Mouse (Mus musculus): ENCODE measurements at regions not wholly inside any gene's neighbourhood (a gene's known extent, or its start where the extent isn't known, plus 50 kb on each side); places are given as distances from the start of the nearest gene placed in this dataset.

DNA sequence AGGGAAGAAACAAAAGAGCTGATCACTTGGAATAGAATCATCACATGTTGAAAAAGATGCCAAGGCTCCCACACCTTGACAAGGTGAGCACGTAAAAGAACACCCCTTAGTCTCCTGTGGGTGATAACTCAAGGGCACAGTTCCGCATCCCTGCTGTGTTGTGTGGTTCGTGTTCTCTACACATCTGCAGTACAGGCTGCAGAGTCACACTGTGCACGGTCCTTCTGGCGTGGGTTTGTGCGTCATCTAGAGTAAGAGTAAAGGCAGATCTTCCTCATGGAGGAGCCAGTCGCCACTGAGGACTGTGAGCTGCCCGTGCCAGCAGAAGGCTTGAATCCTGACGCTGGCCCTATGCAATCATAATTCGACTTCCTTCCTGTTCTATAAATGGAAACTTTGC lies 229.7 kb upstream of the Zfp637 start:
- no peaks in the 10 kb centered on the region for H3K36me3 ChIP-seq
- DNase-seq = no peak

DNA sequence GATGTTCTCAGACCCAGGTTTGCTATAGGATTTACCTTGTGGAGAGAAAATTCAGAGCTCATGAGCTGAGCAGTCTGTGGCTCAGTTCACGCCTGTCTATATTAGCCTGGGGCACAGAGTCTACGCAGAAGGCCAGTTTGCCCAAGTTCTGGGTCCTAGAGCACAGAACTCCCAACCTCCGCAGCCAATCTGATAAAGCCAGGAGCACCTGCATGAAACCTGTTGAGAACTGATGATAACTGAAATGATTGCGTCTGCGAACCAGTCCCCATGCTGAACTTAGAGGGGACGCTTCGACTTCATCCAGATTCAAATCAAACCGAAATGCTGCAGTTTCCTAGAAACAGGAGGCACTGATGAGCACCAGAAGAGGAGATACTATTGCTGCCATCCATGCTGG lies 229.0 kb upstream of the Zfp637 start:
- DNase-seq (no peak), ATAC-seq (ENCODE audit: low read depth) (no peak)
- 0 out of 2 replicates have a peak, but pooled peaks cover 6% of the 10 kb centered on the region for H3K9me3 ChIP-seq (replicated peaks)
- H3K36me3 ChIP-seq = no peaks in the 10 kb centered on the region
- H3K9ac ChIP-seq = no peak overlapping the region
- H3K4me1 ChIP-seq (replicated peaks) = peaks cover 7% of the 10 kb centered on the region; the same call in 1 of the 2 replicates
- H3K4me2 ChIP-seq = peak overlapping the region; percentile 29
- peak overlapping the region; percentile 58 for H3K27ac ChIP-seq
- H3K27me3 ChIP-seq = no peaks in the 10 kb centered on the region
- H3K4me3 ChIP-seq (replicated peaks) = peak overlapping the region; percentile 27; the same call in 1 of the 2 replicates
- WGBS (ENCODE audit: insufficient replicate concordance) = 77% methylated on average over 8 of the region's 8 CpGs

More for the DNA sequence above, 229.7 kb upstream of the Zfp637 start:
- H3K9ac ChIP-seq = no peak overlapping the region
- H3K27ac ChIP-seq = no peak overlapping the region
- peaks cover 7% of the 10 kb centered on the region; the same call in 1 of the 2 replicates for H3K4me1 ChIP-seq (replicated peaks)
- H3K4me2 ChIP-seq = peak overlapping the region; percentile 29
- H3K9me3 ChIP-seq (replicated peaks) = 0 out of 2 replicates have a peak, but pooled peaks cover 6% of the 10 kb centered on the region
- H3K4me3 ChIP-seq (replicated peaks) = no peak overlapping the region
- no peaks in the 10 kb centered on the region for H3K27me3 ChIP-seq
- WGBS (ENCODE audit: insufficient replicate concordance) = 65% methylated on average over 10 of the region's 10 CpGs
- ATAC-seq (ENCODE audit: low read depth) = no peak

DNA sequence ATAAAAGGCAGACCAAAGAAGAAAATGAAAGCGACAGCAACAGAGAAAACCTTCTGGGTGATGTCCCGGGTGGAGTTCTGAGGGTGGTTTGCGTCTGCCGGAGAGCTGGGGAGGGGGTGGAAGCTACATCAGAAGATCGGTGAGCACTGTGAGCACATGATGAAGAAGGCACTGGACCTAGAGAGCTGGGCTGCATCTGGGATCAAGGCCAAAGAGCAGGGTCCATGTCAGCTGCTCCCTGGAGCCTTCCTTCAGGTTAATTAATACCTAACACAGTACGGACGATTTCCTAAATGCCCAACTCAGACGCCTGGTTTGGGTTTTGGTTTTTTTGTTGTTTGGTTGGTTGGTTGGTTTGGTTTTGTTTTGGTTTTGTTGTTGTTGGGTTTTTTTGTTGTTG lies 228.6 kb upstream of the Zfp637 start:
- peak; percentile 62 for ATAC-seq (ENCODE audit: low read depth)
- Histone ChIP-seq H3K4me1 (replicated peaks) (peaks cover 7% of the 10 kb centered on the region; the same call in 1 of the 2 replicates), H3K27me3 (no peaks in the 10 kb centered on the region), H3K4me3 (replicated peaks) (peak overlapping the region; percentile 27; the same call in 1 of the 2 replicates), H3K4me2 (peak overlapping the region; percentile 29), H3K27ac (peak overlapping the region; percentile 58), H3K9ac (no peak overlapping the region), H3K36me3 (no peaks in the 10 kb centered on the region), H3K9me3 (replicated peaks) (0 out of 2 replicates have a peak, but pooled peaks cover 6% of the 10 kb centered on the region)
- DNase-seq = no peak
- WGBS (ENCODE audit: insufficient replicate concordance) = 72% methylated on average over 8 of the region's 8 CpGs

DNA sequence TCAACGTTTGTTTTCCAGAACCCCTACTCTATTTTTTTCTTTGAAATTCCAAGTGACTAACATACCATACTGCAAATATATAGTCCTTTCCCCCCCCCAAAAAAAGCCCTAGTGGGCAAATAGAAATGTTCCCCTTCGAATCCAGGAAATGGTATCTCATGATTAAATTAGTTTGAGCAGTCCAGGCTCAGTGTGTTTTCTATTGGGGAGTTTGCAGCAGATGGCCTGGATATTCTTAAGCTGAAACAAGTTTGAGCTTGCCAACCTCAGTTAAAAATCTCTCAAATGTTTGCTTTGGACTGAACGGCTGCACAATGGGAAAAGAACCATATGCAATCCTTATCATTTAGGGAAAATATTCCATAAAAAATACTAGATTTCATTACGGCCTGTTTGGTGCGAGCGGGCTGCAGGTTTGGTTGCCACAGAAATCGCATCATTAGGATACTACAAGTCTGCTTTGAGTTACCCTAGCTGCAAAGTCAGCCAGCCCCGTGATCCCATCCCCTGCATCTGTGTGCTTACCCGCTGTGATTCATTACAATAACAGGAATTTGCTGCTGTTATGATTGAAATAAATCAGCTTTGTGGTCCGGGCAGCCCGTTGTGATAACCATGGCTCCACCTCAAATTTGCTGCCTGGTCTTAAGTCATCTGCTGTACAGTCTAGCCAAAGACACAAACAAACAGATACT lies 227.2 kb upstream of the Zfp637 start:
- peaks cover 7% of the 10 kb centered on the region; the same call in 1 of the 2 replicates for H3K4me1 ChIP-seq (replicated peaks)
- H3K27ac ChIP-seq = no peak overlapping the region
- H3K9ac ChIP-seq = no peak overlapping the region
- DNase-seq (no peak), ATAC-seq (ENCODE audit: low read depth) (no peak)
- no peak overlapping the region for H3K4me2 ChIP-seq
- no peaks in the 10 kb centered on the region for H3K9me3 ChIP-seq (replicated peaks)
- WGBS (ENCODE audit: insufficient replicate concordance) = 65% methylated on average over 11 of the region's 11 CpGs
- no peak overlapping the region for H3K4me3 ChIP-seq (replicated peaks)
- H3K36me3 ChIP-seq = no peaks in the 10 kb centered on the region
- no peaks in the 10 kb centered on the region for H3K27me3 ChIP-seq

DNA sequence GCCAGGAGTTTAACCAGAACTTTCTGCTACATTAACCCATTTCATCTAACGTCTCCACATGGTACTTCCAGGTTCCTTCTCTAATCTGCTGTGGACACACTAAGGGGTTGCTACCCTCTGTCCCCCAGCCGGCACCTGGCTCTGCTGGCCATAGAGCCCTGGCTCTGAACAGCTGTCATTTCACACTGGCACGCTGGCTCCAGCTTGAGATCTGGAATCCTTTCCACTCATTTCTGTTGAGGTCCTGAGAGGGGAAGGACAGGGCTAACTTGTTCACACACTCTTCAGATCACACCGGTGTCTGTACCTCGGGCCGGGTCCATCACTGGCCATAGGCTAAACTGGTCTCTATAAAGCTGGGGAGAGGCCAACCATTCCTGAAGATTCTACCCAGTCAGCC lies 226.6 kb upstream of the Zfp637 start:
- Histone ChIP-seq H3K4me3 (replicated peaks) (no peak overlapping the region), H3K27ac (no peak overlapping the region), H3K27me3 (no peaks in the 10 kb centered on the region), H3K36me3 (no peaks in the 10 kb centered on the region), H3K4me1 (replicated peaks) (peaks cover 7% of the 10 kb centered on the region; the same call in 1 of the 2 replicates), H3K9me3 (replicated peaks) (no peaks in the 10 kb centered on the region), H3K9ac (no peak overlapping the region), H3K4me2 (no peak overlapping the region)
- DNase-seq (no peak), ATAC-seq (ENCODE audit: low read depth) (no peak)
- 77% methylated on average over 6 of the region's 6 CpGs for WGBS (ENCODE audit: insufficient replicate concordance)

DNA sequence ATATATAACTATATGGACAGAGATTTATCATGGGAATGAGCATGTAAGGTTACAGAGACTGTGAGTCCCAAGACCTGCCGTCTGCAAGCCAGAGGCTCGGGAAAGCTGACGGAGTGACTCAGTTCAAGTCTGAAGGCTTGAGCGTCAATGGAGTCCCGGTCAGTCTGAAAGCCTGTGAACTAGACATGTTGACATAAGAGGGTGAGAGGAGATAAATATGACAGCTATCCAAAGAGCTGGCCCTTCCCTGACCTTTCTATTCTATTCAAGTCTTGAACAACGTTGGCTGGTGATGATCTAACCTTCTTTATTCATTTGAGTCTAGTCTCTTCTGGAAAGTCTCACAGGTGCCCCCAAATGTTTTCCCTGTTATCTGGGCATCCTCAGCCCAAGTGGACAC lies 223.8 kb upstream of the Zfp637 start:
- Histone ChIP-seq H3K27me3 (no peaks in the 10 kb centered on the region), H3K4me2 (no peak overlapping the region), H3K9ac (no peak overlapping the region), H3K4me1 (replicated peaks) (no peaks in the 10 kb centered on the region), H3K36me3 (no peaks in the 10 kb centered on the region), H3K4me3 (replicated peaks) (no peak overlapping the region), H3K27ac (no peak overlapping the region), H3K9me3 (replicated peaks) (no peaks in the 10 kb centered on the region)
- ATAC-seq (ENCODE audit: low read depth) (no peak), DNase-seq (no peak)
- 63% methylated on average over 6 of the region's 6 CpGs for WGBS (ENCODE audit: insufficient replicate concordance)

DNA sequence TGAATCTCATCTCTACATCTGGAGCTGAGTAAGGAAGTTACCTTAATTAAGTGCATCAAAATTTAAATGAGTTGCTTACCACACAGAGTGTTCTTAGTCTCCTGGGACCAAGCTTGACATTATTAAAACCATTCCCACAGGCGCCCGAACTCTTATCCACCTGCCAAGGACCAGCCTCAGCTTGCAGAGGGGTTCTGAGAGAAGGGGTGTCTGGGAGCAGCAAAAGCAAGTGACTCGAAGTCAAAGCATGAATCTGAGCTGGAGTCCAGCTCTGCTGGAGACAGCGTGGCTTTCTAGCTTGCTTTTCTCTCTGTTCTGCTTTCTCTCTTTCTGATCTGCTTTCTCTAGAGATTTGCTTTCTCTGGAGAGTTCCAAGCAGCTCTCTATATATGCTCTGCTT lies 223.0 kb upstream of the Zfp637 start:
- Histone ChIP-seq H3K27ac (no peak overlapping the region), H3K4me1 (replicated peaks) (no peaks in the 10 kb centered on the region), H3K27me3 (no peaks in the 10 kb centered on the region), H3K4me2 (no peak overlapping the region), H3K9me3 (replicated peaks) (no peaks in the 10 kb centered on the region), H3K36me3 (no peaks in the 10 kb centered on the region), H3K9ac (no peak overlapping the region), H3K4me3 (replicated peaks) (no peak overlapping the region)
- DNase-seq = no peak
- no peak for ATAC-seq (ENCODE audit: low read depth)
- 62% methylated on average over 4 of the region's 4 CpGs for WGBS (ENCODE audit: insufficient replicate concordance)

DNA sequence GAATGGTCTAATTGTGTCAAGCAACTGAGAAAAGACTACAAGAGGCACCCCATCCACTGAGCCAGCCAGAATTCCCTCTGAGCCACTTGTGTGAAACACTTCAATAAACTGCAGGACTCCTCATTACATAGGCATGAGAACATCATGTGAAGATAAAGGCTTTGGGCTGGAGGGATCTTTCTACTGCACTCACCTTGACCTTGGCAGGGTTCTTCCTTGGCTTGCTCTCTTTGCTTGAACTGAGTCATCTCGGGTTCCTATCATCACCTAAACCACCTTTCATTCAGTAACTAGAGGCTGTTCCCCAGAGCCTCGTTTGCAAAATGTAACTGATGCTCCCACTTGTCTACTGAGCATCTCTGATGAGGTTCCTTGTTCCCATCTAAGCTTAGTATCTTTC lies 221.4 kb upstream of the Zfp637 start:
- Histone ChIP-seq H3K4me3 (replicated peaks) (no peak overlapping the region), H3K4me1 (replicated peaks) (no peaks in the 10 kb centered on the region), H3K36me3 (no peaks in the 10 kb centered on the region), H3K27me3 (no peaks in the 10 kb centered on the region), H3K4me2 (no peak overlapping the region), H3K9me3 (replicated peaks) (no peaks in the 10 kb centered on the region), H3K9ac (no peak overlapping the region), H3K27ac (no peak overlapping the region)
- WGBS (ENCODE audit: insufficient replicate concordance) = 36% methylated on average over 2 of the region's 2 CpGs
- ATAC-seq (ENCODE audit: low read depth) (no peak), DNase-seq (no peak)

DNA sequence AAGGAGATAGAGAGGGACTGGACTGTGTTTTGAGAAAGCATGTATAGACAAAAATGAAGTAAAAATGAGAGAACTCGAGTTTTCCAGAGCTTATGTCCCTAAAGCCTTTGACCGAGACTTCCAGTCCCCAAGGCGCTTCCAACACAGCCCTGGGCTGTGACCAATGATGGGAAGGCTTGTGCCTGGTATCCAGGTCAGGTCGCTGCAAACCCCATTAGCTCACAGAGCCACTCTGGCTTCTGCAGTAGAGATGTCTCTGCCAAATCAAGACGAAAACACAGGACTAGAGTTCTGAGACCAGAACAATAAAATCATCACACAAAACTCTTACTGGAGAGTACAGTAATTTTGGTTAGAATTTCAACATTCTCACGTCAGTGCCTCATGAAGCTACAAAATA lies 218.5 kb upstream of the Zfp637 start:
- Histone ChIP-seq H3K4me2 (no peak overlapping the region), H3K9me3 (replicated peaks) (no peaks in the 10 kb centered on the region), H3K36me3 (no peaks in the 10 kb centered on the region), H3K4me1 (replicated peaks) (no peaks in the 10 kb centered on the region), H3K4me3 (replicated peaks) (no peak overlapping the region), H3K27me3 (no peaks in the 10 kb centered on the region), H3K27ac (no peak overlapping the region), H3K9ac (no peak overlapping the region)
- DNase-seq (no peak), ATAC-seq (ENCODE audit: low read depth) (no peak)
- WGBS (ENCODE audit: insufficient replicate concordance) = 51% methylated on average over 6 of the region's 6 CpGs

DNA sequence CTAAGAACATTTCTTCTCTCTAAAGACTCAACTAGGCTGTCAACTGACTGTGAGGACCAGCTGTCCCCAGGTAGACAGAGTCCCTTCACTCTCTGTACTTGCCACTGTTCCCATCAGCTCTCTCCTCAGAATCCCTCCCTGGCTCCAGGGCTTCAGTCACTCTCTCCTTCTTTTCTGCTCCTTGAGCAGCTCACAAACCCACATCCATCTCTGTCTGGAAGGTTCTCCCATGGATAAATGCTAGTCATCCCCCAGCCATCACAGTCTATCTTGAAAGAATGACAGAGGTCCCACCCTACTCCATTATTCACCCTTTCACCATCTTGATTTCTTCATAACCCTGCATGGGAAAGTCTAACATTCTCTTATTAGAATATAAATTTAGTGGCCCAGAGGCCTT lies 218.0 kb upstream of the Zfp637 start:
- Histone ChIP-seq H3K36me3 (no peaks in the 10 kb centered on the region), H3K9ac (no peak overlapping the region), H3K4me1 (replicated peaks) (no peaks in the 10 kb centered on the region), H3K9me3 (replicated peaks) (no peaks in the 10 kb centered on the region), H3K4me3 (replicated peaks) (no peak overlapping the region), H3K27me3 (no peaks in the 10 kb centered on the region), H3K27ac (no peak overlapping the region), H3K4me2 (no peak overlapping the region)
- ATAC-seq (ENCODE audit: low read depth) (no peak), DNase-seq (no peak)

DNA sequence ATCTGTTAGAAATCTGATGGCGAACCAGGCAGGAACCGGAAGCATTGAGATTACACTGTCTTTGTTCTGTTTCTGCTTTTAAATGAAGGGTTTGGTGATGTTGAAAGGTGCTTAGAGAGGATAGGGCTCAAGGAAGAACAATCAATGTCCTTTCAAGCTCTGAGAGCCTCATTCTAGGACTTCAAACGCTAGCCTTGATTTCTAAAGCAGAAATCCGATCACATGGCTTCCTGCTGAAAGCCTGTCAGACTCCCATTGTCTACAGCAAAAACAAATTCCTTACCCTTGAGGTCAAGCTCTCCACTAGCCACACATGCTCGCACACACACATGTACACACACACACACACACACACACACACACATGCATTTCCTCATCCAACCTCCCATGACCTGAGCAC lies 215.3 kb upstream of the Zfp637 start:
- H3K27me3 ChIP-seq = no peaks in the 10 kb centered on the region
- DNase-seq (no peak), ATAC-seq (ENCODE audit: low read depth) (no peak)
- H3K27ac ChIP-seq = no peak overlapping the region
- no peaks in the 10 kb centered on the region for H3K36me3 ChIP-seq
- no peaks in the 10 kb centered on the region for H3K9me3 ChIP-seq (replicated peaks)
- WGBS (ENCODE audit: insufficient replicate concordance) = 56% methylated on average over 5 of the region's 5 CpGs
- no peak overlapping the region for H3K4me3 ChIP-seq (replicated peaks)
- no peak overlapping the region for H3K9ac ChIP-seq
- no peaks in the 10 kb centered on the region for H3K4me1 ChIP-seq (replicated peaks)
- H3K4me2 ChIP-seq = no peak overlapping the region

DNA sequence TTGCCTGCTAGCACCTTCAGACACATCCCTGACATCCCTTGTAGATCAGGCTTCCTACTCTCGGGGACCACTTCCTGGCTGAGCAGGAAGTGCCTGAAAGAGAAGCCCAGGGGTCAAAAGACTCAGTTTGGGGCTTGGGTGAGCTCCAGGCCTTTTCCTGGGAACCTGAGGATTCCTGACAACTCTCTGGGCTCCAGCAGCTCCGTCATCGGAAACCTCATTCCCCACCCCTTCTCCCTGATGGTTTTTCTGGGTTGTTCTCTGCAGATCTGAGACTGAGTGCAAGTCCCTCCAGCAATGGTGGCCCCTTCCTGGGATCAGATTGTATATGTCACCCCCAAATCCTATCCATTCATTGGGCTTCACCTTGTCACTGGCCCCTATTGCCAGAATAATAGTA lies 213.5 kb upstream of the Zfp637 start:
- no peak overlapping the region for H3K9ac ChIP-seq
- no peak overlapping the region for H3K4me2 ChIP-seq
- no peak overlapping the region for H3K27ac ChIP-seq
- ATAC-seq (ENCODE audit: low read depth) = no peak
- no peak overlapping the region for H3K4me3 ChIP-seq (replicated peaks)
- H3K4me1 ChIP-seq (replicated peaks) = no peaks in the 10 kb centered on the region
- H3K9me3 ChIP-seq (replicated peaks) = no peaks in the 10 kb centered on the region
- 70% methylated on average over 3 of the region's 3 CpGs for WGBS (ENCODE audit: insufficient replicate concordance)
- no peak for DNase-seq
- no peaks in the 10 kb centered on the region for H3K36me3 ChIP-seq
- no peaks in the 10 kb centered on the region for H3K27me3 ChIP-seq

Measured in liver, embryonic 13.5 days (tissue).